Mouse (Mus musculus): ENCODE data around the gene Cbs.

DNA sequence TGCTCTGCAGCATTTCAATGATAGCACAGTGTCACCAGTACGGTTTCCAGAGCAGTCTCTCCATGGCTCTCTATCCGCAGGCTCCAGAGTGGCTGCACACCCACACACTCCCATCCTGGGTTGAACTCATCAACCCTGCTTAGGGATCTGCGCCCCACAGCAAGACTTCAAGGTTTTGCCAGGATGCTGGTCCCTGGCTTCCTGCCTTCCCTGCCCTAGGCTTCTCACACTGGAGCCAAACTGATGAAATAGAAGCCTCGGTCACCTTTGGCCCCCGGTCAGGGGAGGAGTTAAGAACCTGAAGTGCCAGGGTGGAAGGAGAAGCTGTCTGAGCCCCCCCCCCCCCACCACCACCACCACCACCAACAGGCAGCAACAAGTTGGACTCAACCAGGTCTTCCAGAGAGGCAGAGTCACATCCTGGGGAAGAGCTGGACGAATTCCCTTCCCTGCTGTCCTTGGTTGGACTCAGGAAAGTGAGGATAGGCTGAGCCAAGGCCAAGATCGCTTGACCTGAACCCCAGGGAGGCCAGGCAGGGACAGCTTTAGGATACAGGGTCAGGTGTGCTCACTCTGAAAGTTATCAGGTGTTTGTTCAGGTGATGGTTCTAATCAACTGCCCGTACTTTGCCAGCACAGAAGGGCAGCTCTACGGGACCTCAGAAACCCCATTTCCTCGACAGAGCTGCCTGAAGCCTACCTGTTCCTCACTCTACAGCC is 5.8 kb downstream of the Cbs start:
- TF ChIP-seq CTCF (IDR thresholded peaks at IDR 0.05; ENCODE audit: low read depth), result no peak
- no peak for TF ChIP-seq EP300 (IDR thresholded peaks at IDR 0.05; ENCODE audit: low read depth)

Measured in liver, postnatal 0 days (tissue).